Mouse (Mus musculus): ENCODE results near the gene Tgif1. TPM values are rescaled to one million over a fixed set of nuclear protein-coding genes. Genes with fewer than 3 reads are reported as not detected.

The Tgif1 gene
- 10.9 and 26.4 TPM in 2 replicates for polyA plus RNA-seq (2012; rRNA removed)

GRCm38 (mm10) chr17:70853436-70853905 lies at the start of gene Tgif1:
Gene Tgif1, minus strand, starts transcription at chr17:70853546.
- TF ChIP-seq POLR2A (IDR thresholded peaks at IDR 0.05; ENCODE audit: low read depth, low read length), result no peak
- TF ChIP-seq CTCF (IDR thresholded peaks at IDR 0.05; ENCODE audit: extremely low read depth, insufficient read length, insufficient replicate concordance, low read depth, low read length), result no peak
- peak within 1 kb of the TSS; percentile 87 for H3K27ac ChIP-seq (ENCODE audit: insufficient read depth, low read depth, low read length)
- no peaks in the 10 kb centered on the region for H3K36me3 ChIP-seq (ENCODE audit: control insufficient read depth, insufficient read depth, low read length)
- H3K4me3 ChIP-seq (ENCODE audit: low read depth, low read length), result peak within 1 kb of the TSS; percentile 70
- no peaks in the 10 kb centered on the region for H3K27me3 ChIP-seq (ENCODE audit: control insufficient read depth, insufficient read depth, low read length)
- 2% methylated on average over 29 of the region's 29 CpGs for WGBS
- H3K4me1 ChIP-seq (ENCODE audit: control insufficient read depth, insufficient read depth, insufficient read length, low read length), result peaks cover 4% of the 10 kb centered on the region; the same call in 1 of the 2 replicates

- H3K4me3 ChIP-seq (ENCODE audit: low read depth, low read length), result no peak overlapping the region
- no peaks in the 10 kb centered on the region for H3K4me1 ChIP-seq (ENCODE audit: control insufficient read depth, insufficient read depth, insufficient read length, low read length)
- no peak for TF ChIP-seq CTCF (IDR thresholded peaks at IDR 0.05; ENCODE audit: extremely low read depth, insufficient read length, insufficient replicate concordance, low read depth, low read length)
- TF ChIP-seq POLR2A (IDR thresholded peaks at IDR 0.05; ENCODE audit: low read depth, low read length), result no peak
- WGBS, result 89% methylated on average over 10 of the region's 10 CpGs
- H3K27me3 ChIP-seq (ENCODE audit: control insufficient read depth, insufficient read depth, low read length), result no peaks in the 10 kb centered on the region
- no peaks in the 10 kb centered on the region for H3K36me3 ChIP-seq (ENCODE audit: control insufficient read depth, insufficient read depth, low read length)
- H3K27ac ChIP-seq (ENCODE audit: insufficient read depth, low read depth, low read length), result no peak overlapping the region
These were observed 47.3 kb upstream of the Tgif1 start for GRCm38 (mm10) chr17:70900660-70901059.

GRCm38 (mm10) chr17:70899642-70900041 lies 46.3 kb upstream of the Tgif1 start:
- peaks cover 3% of the 10 kb centered on the region for H3K4me1 ChIP-seq (ENCODE audit: control insufficient read depth, insufficient read depth, insufficient read length, low read length)
- no peaks in the 10 kb centered on the region for H3K36me3 ChIP-seq (ENCODE audit: control insufficient read depth, insufficient read depth, low read length)
- H3K27me3 ChIP-seq (ENCODE audit: control insufficient read depth, insufficient read depth, low read length), result no peaks in the 10 kb centered on the region
- TF ChIP-seq CTCF (IDR thresholded peaks at IDR 0.05; ENCODE audit: extremely low read depth, insufficient read length, insufficient replicate concordance, low read depth, low read length) (no peak), POLR2A (IDR thresholded peaks at IDR 0.05; ENCODE audit: low read depth, low read length) (no peak)
- 94% methylated on average over 6 of the region's 6 CpGs for WGBS
- no peak overlapping the region for H3K27ac ChIP-seq (ENCODE audit: insufficient read depth, low read depth, low read length)
- no peak overlapping the region for H3K4me3 ChIP-seq (ENCODE audit: low read depth, low read length)

- Histone ChIP-seq H3K27me3 (ENCODE audit: control insufficient read depth, insufficient read depth, low read length) (no peaks in the 10 kb centered on the region), H3K27ac (ENCODE audit: insufficient read depth, low read depth, low read length) (no peak overlapping the region), H3K4me3 (ENCODE audit: low read depth, low read length) (no peak overlapping the region), H3K36me3 (ENCODE audit: control insufficient read depth, insufficient read depth, low read length) (no peaks in the 10 kb centered on the region), H3K4me1 (ENCODE audit: control insufficient read depth, insufficient read depth, insufficient read length, low read length) (peaks cover 4% of the 10 kb centered on the region)
- 40% methylated on average over 9 of the region's 9 CpGs for WGBS
- TF ChIP-seq POLR2A (IDR thresholded peaks at IDR 0.05; ENCODE audit: low read depth, low read length), result no peak
- no peak for TF ChIP-seq CTCF (IDR thresholded peaks at IDR 0.05; ENCODE audit: extremely low read depth, insufficient read length, insufficient replicate concordance, low read depth, low read length)
These were observed 41.5 kb upstream of the Tgif1 start for GRCm38 (mm10) chr17:70894867-70895266.

- no peaks in the 10 kb centered on the region for H3K27me3 ChIP-seq (ENCODE audit: control insufficient read depth, insufficient read depth, low read length)
- H3K4me1 ChIP-seq (ENCODE audit: control insufficient read depth, insufficient read depth, insufficient read length, low read length), result peaks cover 4% of the 10 kb centered on the region
- no peak overlapping the region for H3K27ac ChIP-seq (ENCODE audit: insufficient read depth, low read depth, low read length)
- no peaks in the 10 kb centered on the region for H3K36me3 ChIP-seq (ENCODE audit: control insufficient read depth, insufficient read depth, low read length)
- WGBS, result 73% methylated on average over 5 of the region's 5 CpGs
- TF ChIP-seq POLR2A (IDR thresholded peaks at IDR 0.05; ENCODE audit: low read depth, low read length) (no peak), CTCF (IDR thresholded peaks at IDR 0.05; ENCODE audit: extremely low read depth, insufficient read length, insufficient replicate concordance, low read depth, low read length) (no peak)
- no peak overlapping the region for H3K4me3 ChIP-seq (ENCODE audit: low read depth, low read length)
These were observed 39.8 kb upstream of the Tgif1 start for GRCm38 (mm10) chr17:70893151-70893550.

GRCm38 (mm10) chr17:70892288-70893096 lies 39.1 kb upstream of the Tgif1 start:
- Histone ChIP-seq H3K27me3 (ENCODE audit: control insufficient read depth, insufficient read depth, low read length) (no peaks in the 10 kb centered on the region), H3K27ac (ENCODE audit: insufficient read depth, low read depth, low read length) (no peak overlapping the region), H3K36me3 (ENCODE audit: control insufficient read depth, insufficient read depth, low read length) (no peaks in the 10 kb centered on the region), H3K4me3 (ENCODE audit: low read depth, low read length) (no peak overlapping the region), H3K4me1 (ENCODE audit: control insufficient read depth, insufficient read depth, insufficient read length, low read length) (peaks cover 4% of the 10 kb centered on the region)
- TF ChIP-seq CTCF (IDR thresholded peaks at IDR 0.05; ENCODE audit: extremely low read depth, insufficient read length, insufficient replicate concordance, low read depth, low read length) (no peak), POLR2A (IDR thresholded peaks at IDR 0.05; ENCODE audit: low read depth, low read length) (no peak)
- 83% methylated on average over 15 of the region's 15 CpGs for whole genome bisulfite sequencing

- H3K4me1 ChIP-seq (ENCODE audit: control insufficient read depth, insufficient read depth, insufficient read length, low read length), result peaks cover 4% of the 10 kb centered on the region
- H3K27ac ChIP-seq (ENCODE audit: insufficient read depth, low read depth, low read length), result no peak overlapping the region
- H3K27me3 ChIP-seq (ENCODE audit: control insufficient read depth, insufficient read depth, low read length), result no peaks in the 10 kb centered on the region
- 87% methylated on average over 8 of the region's 8 CpGs for WGBS
- no peak overlapping the region for H3K4me3 ChIP-seq (ENCODE audit: low read depth, low read length)
- TF ChIP-seq CTCF (IDR thresholded peaks at IDR 0.05; ENCODE audit: extremely low read depth, insufficient read length, insufficient replicate concordance, low read depth, low read length) (no peak), POLR2A (IDR thresholded peaks at IDR 0.05; ENCODE audit: low read depth, low read length) (no peak)
- H3K36me3 ChIP-seq (ENCODE audit: control insufficient read depth, insufficient read depth, low read length), result no peaks in the 10 kb centered on the region
These were observed 37.2 kb upstream of the Tgif1 start for GRCm38 (mm10) chr17:70890571-70890970.

All from small intestine, adult 2 months (tissue).